Mouse (Mus musculus) MEL (cell line): Measurements from ENCODE around the gene Pheta2. TPM values are rescaled to one million over a fixed set of nuclear protein-coding genes. Genes with fewer than 3 reads are reported as not detected.
A peak's percentile ranks its signal among the peaks of the same experiment; 100 is the strongest.

Experiments
- DNase-seq: peaks from one replicate; pipeline ENCODE4 v3.0.0; 2011; ENCODE audit warnings: low read depth, low spot score
- H3K27ac ChIP-seq: 2 replicates; pipeline ENCODE4 v1.5.1; 2012; ENCODE audit warnings: low read depth, mild to moderate bottlenecking, control low read depth, low read length, moderate library complexity; ENCODE audit not compliant: control insufficient read depth
- H3K27me3 ChIP-seq, 2 experiments: fragments of 150-350 bp in 1 of 2; sonication (generic) in 1 of 2; 2 replicates each; pipeline ENCODE4 v1.6.1; 2012; ENCODE audit warnings: low read length in 2 of 2, mild to moderate bottlenecking in 2 of 2, improper control_type of control experiment in 1 of 2, moderate library complexity in 1 of 2; ENCODE audit not compliant: insufficient read depth in 2 of 2, control insufficient read depth in 1 of 2
- H3K36me3 ChIP-seq, 2 experiments: 2 replicates each; pipeline ENCODE4 v1.6.1; 2012 to 2014; ENCODE audit warnings: low read length in 2 of 2, improper control_type of control experiment in 1 of 2, inconsistent platforms in 1 of 2, mild to moderate bottlenecking in 1 of 2; ENCODE audit not compliant: insufficient read depth in 2 of 2, control insufficient read depth in 1 of 2
- H3K4me1 ChIP-seq, 2 experiments: fragments of 150-350 bp in 1 of 2; sonication (generic) in 1 of 2; 2 replicates each; pipeline ENCODE4 v1.6.1; 2012; ENCODE audit warnings: low read length in 2 of 2, improper control_type of control experiment in 1 of 2, mild to moderate bottlenecking in 1 of 2; ENCODE audit not compliant: insufficient read depth in 2 of 2, control insufficient read depth in 1 of 2
- H3K4me3 ChIP-seq, 2 experiments: fragments of 150-350 bp in 1 of 2; sonication (generic) in 1 of 2; 2 replicates each; pipeline ENCODE4 v1.5.1; 2012; ENCODE audit warnings: low read depth in 2 of 2, low read length in 2 of 2, mild to moderate bottlenecking in 2 of 2, moderate library complexity in 2 of 2, control low read depth in 1 of 2, improper control_type of control experiment in 1 of 2; ENCODE audit not compliant: control insufficient read depth in 1 of 2, insufficient read depth in 1 of 2
- H3K79me2 ChIP-seq: 2 replicates; pipeline ENCODE4 v1.6.1; 2012; ENCODE audit warnings: mild to moderate bottlenecking, low read length, moderate library complexity; ENCODE audit not compliant: control insufficient read depth, poor library complexity, insufficient read depth
- H3K9ac ChIP-seq: 2 replicates; pipeline ENCODE4 v1.6.1; 2012; ENCODE audit warnings: low read depth, mild to moderate bottlenecking, control low read depth, low read length, moderate library complexity; ENCODE audit not compliant: control insufficient read depth, poor library complexity, severe bottlenecking
- H3K9me3 ChIP-seq: fragments of 150-350 bp; sonication (generic); replicated peaks from 2 replicates; pipeline ENCODE4 v1.6.1; 2012; ENCODE audit warnings: mild to moderate bottlenecking, low read length, improper control_type of control experiment, moderate library complexity; ENCODE audit not compliant: insufficient read depth
- E2F4 ChIP-seq: IDR thresholded peaks from 2 replicates; pipeline ENCODE4 v1.6.1; 2011; ENCODE audit warnings: low read depth, low read length, improper control_type of control experiment, borderline replicate concordance
- ELF1 ChIP-seq: IDR thresholded peaks from 2 replicates; pipeline ENCODE4 v1.6.1; 2014; ENCODE audit warnings: low read depth, mild to moderate bottlenecking, inconsistent platforms, low read length, improper control_type of control experiment, moderate library complexity
- EP300 ChIP-seq, 2 experiments: IDR thresholded peaks; 2 replicates each; pipeline ENCODE4 v1.6.1; 2011; ENCODE audit warnings: improper control_type of control experiment in 2 of 2, low read length in 2 of 2, low read depth in 1 of 2, mild to moderate bottlenecking in 1 of 2
- GABPA ChIP-seq: IDR thresholded peaks from 2 replicates; pipeline ENCODE4 v1.6.1; 2012; ENCODE audit warnings: low read depth, mild to moderate bottlenecking, inconsistent platforms, low read length, improper control_type of control experiment, moderate library complexity
- HCFC1 ChIP-seq: IDR thresholded peaks from 2 replicates; pipeline ENCODE4 v1.6.1; 2012; ENCODE audit warnings: low read depth, mild to moderate bottlenecking, inconsistent platforms, low read length, improper control_type of control experiment, moderate library complexity
- MAFK ChIP-seq: IDR thresholded peaks from 2 replicates; pipeline ENCODE4 v1.6.1; 2011; ENCODE audit warnings: low read depth, mild to moderate bottlenecking, low read length, improper control_type of control experiment, borderline replicate concordance
- NELFE ChIP-seq: IDR thresholded peaks from 2 replicates; pipeline ENCODE4 v1.6.1; 2011; ENCODE audit warnings: low read depth, low read length, improper control_type of control experiment
- NRF1 ChIP-seq: IDR thresholded peaks from 2 replicates; pipeline ENCODE4 v1.6.1; 2014; ENCODE audit warnings: low read depth, mild to moderate bottlenecking, inconsistent platforms, low read length, improper control_type of control experiment, moderate library complexity; ENCODE audit not compliant: poor library complexity, insufficient read depth, severe bottlenecking
- POLR2AphosphoS2 ChIP-seq: IDR thresholded peaks from 2 replicates; pipeline ENCODE4 v1.6.1; 2011; ENCODE audit warnings: low read length, improper control_type of control experiment
- RAD21 ChIP-seq: IDR thresholded peaks from 2 replicates; pipeline ENCODE4 v1.6.1; 2011; ENCODE audit warnings: mild to moderate bottlenecking, low read depth, low read length, improper control_type of control experiment
- SIN3A ChIP-seq: IDR thresholded peaks from 2 replicates; pipeline ENCODE4 v1.6.1; 2012; ENCODE audit warnings: low read length, improper control_type of control experiment, inconsistent platforms
- TCF12 ChIP-seq: IDR thresholded peaks from 2 replicates; pipeline ENCODE4 v1.6.1; 2014; ENCODE audit warnings: low read depth, mild to moderate bottlenecking, inconsistent platforms, low read length, improper control_type of control experiment, moderate library complexity
- USF1 ChIP-seq: IDR thresholded peaks from 2 replicates; pipeline ENCODE4 v1.6.1; 2014; ENCODE audit warnings: low read depth, mild to moderate bottlenecking, inconsistent platforms, low read length, improper control_type of control experiment, moderate library complexity
- ZKSCAN1 ChIP-seq: IDR thresholded peaks from 2 replicates; pipeline ENCODE4 v1.6.1; 2012; ENCODE audit warnings: low read depth, mild to moderate bottlenecking, inconsistent platforms, low read length, improper control_type of control experiment, moderate library complexity
- ZMIZ1 ChIP-seq: IDR thresholded peaks from 2 replicates; pipeline ENCODE4 v1.6.1; 2012; ENCODE audit warnings: low read depth, mild to moderate bottlenecking, inconsistent platforms, low read length, improper control_type of control experiment, moderate library complexity
- polyA plus RNA-seq, 2 experiments: library from polyadenylated mRNA; stranded (reverse) in 1 of 2; unstranded in 1 of 2; fragments of >175 nt in 1 of 2; fragments of >200 nt in 1 of 2; gene quantifications; 2 replicates each; pipeline versions ENCODE4 v1.2.1 to v1.2.4; 2012; ENCODE audit warnings: low replicate concordance in 2 of 2, low read depth in 1 of 2; ENCODE audit not compliant: insufficient read length in 2 of 2, insufficient read depth in 1 of 2, missing spikeins in 1 of 2
- total RNA-seq: library from RNA; depleted of rRNA; stranded (reverse); fragments of 300-350 nt; gene quantifications from 2 replicates; pipeline ENCODE4 v1.2.3, GENCODE M21; 2012

Gene Pheta2
- total and polyA plus RNA-seq, 3 experiments, result 34.9 to 39.3 TPM; not detected in 1

DNA sequence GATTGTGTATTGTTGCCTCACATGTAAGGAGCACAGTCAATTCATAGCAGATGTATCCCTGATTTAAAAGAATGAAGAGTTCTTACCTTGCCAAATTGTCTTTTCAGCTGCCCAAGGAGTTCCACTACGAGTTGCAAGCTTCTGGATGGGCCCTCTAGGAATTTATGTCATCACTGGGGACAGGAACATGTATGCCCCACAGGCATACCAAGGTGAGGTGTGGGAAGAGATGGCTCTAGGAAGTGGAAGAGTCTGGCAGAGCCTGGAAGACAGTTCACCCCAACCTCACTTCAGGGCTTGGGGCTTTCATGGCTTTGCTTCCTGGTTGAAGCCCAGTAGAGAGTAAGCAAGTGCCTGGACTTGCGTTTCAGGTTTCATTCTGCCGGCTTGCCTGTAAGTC, 30.3 kb upstream of the Pheta2 start:
- Histone ChIP-seq H3K27me3 (peaks cover 9 to 10% of the 10 kb centered on the region in 2 experiments), H3K27ac (no peak overlapping the region), H3K4me3 (no peak overlapping the region), H3K36me3 (no peaks in the 10 kb centered on the region), H3K79me2 (no peaks in the 10 kb centered on the region), H3K9ac (no peak overlapping the region), H3K4me1 (no peaks in the 10 kb centered on the region), H3K9me3 (no peaks in the 10 kb centered on the region)
- TF ChIP-seq MAFK (no peak), E2F4 (no peak), ZMIZ1 (no peak), NRF1 (no peak)
- DNase-seq, result no peak

DNA sequence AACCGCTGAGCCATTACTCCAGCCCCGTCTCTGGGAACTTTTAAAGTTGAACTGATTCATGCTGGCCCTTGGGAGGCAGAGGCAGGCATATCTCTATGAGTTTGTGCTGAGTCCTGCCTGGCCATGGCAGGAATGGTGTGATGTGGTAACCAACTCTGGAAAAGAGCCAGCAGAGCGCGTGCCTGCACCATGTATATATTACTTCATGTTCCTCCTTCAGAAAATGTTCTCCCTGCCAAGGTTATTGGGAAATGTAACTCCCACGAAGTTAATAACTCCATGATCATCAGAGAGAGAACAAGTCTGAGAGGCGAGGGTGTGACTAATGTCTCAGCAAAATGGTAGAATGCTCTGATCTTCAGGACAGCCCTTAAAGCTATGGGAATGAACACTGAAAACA, 20.9 kb upstream of the Pheta2 start:
- H3K36me3 ChIP-seq, result peaks cover 0 to 3% of the 10 kb centered on the region in 2 experiments; a peak in 2 of 4 replicates
- no peaks in the 10 kb centered on the region for H3K79me2 ChIP-seq
- no peak overlapping the region for H3K4me3 ChIP-seq
- no peak for TF ChIP-seq HCFC1
- no peak overlapping the region for H3K9ac ChIP-seq
- 0 out of 4 replicates have a peak, but pooled peaks cover 0 to 2% of the 10 kb centered on the region in 2 experiments for H3K27me3 ChIP-seq
- H3K27ac ChIP-seq, result no peak overlapping the region
- no peak for DNase-seq
- peaks cover 0 to 4% of the 10 kb centered on the region in 2 experiments; a peak in 1 of 4 replicates for H3K4me1 ChIP-seq
- H3K9me3 ChIP-seq, result no peaks in the 10 kb centered on the region

DNA sequence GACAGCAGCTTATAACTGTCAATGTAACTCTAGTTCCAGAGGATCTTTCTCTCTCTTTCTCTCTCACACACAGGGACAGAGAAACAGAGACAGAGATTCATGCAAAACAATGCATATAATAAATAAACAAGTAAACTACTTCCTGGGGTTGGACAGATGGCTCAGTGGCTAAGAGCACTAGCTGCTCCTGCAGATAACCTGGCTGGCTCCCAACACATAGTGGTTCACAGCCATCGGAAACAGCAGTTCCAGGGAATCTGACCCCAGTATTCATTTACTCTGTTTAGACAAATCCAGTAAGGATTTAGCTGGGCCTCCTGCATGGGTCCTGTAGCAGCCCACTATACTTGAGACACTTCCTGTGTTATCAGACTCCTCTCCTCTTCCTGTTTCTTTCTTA, 19.1 kb upstream of the Pheta2 start:
- Histone ChIP-seq H3K36me3 (peaks cover 0 to 3% of the 10 kb centered on the region in 2 experiments; a peak in 2 of 4 replicates), H3K4me3 (no peak overlapping the region)
- TF ChIP-seq SIN3A, result no peak
- no peak for TF ChIP-seq RAD21
- no peak for TF ChIP-seq POLR2AphosphoS2
- TF ChIP-seq GABPA, result no peak
- no peak for TF ChIP-seq TCF12
- no peak for TF ChIP-seq USF1
- 0 out of 2 replicates have a peak, but pooled peaks have one; percentile 26 for TF ChIP-seq ELF1
- TF ChIP-seq ZKSCAN1, result no peak
- peak in 1 of 2 experiments; percentile 50; a peak in 1 of 4 replicates for TF ChIP-seq EP300 (IDR thresholded peaks at IDR 0.05; ENCODE audit: low read depth in 1 of 2, low read length in 2 of 2)
- no peak for TF ChIP-seq NELFE
- no peak for TF ChIP-seq HCFC1

More for the DNA sequence above, 19.1 kb upstream of the Pheta2 start:
- DNase-seq, result peak; percentile 40
- Histone ChIP-seq H3K27me3 (0 out of 4 replicates have a peak, but pooled peaks cover 0 to 2% of the 10 kb centered on the region in 2 experiments), H3K9me3 (no peaks in the 10 kb centered on the region), H3K79me2 (no peaks in the 10 kb centered on the region), H3K27ac (no peak overlapping the region), H3K4me1 (peaks cover 0 to 4% of the 10 kb centered on the region in 2 experiments; a peak in 1 of 4 replicates), H3K9ac (no peak overlapping the region)
